Mouse (Mus musculus) MN1 (cell line): ENCODE data around the gene Nicn1.
"Not testable (repeated sequence)": the region's sequence is repeated elsewhere in the genome, so short reads cannot be mapped to it uniquely, and the experiment has no call there.

Source experiments
- DNase-seq: peaks from one replicate; pipeline ENCODE4 v3.0.0-alpha.2; 2016; ENCODE audit warnings: low spot score

Gene Nicn1

DNA sequence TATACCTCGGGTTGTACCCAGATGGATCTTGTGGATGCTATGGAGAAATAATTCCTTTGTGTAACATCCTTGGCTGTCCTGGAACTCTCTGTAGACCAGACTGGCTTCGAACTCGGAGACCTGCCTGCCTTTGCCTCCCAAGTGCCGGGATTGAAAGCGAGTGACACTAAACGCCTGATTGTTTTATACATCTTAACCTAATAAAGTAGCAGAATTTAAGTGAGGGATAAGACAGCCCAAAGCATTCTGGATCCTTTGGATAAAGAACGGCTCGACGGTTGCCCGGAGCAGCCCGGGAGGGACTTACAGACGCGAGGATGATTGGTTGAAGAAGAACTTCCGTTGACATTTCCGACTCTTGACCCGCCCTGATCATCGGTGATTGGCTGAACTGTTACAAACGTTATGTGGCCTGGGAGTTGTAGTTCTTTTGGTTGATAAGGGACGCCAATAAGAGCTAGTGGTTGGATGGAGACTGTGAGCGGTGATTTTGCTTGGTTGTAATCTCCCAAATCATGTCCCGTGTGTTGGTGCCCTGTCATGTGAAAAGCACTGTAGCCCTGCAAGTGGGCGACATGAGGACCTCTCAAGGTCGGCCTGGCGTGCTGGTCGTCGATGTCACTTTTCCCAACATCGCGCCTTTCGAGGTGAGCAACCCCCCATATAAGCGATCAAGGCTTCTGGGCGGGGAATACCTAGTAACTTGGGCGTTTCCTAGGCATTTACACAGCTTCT is at the start of gene Nicn1:
TSS of gene Nicn1 (plus strand) at position 414 of the 735 bp plus-strand sequence.
- peak; percentile 97 for DNase-seq

DNA sequence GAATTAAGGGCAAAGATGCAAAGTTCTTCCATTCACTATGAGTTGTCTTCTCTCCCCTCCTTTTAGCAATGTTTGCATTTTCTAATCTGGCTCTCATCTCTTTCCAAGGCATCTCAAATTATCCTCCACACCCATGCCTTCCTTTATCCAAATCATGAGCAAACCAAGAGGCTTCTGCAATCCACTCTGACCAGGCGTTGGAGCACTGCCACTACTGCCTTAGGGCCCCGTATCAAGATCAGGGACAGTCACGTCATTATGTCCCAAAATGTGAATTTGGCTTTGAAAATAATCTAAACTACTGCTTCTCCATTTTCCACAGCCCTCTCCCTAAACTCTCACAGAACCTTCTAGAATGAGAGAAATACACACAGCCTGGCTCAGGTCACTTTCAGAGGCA is 45.7 kb upstream of the Nicn1 start:
- no peak for DNase-seq

DNA sequence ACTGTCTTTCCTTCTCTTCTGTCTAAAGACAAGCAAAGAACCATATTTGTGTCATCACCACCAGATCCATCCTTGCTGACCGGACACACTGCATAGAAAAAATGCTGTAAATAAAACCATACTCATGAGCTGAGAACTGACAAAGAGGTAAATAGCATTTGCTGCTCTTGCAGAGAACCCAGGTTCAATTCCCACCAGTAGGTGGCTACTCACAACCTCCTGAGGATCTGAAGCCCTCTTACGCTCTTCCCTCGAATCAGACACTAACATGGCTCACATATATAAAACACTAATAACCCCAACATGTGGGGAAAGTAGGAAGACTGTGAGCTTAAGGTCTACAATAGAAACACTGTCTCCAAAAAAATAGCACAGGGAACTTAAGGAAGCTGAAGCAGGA is 45.2 kb upstream of the Nicn1 start:
- DNase-seq: peak; percentile 14

DNA sequence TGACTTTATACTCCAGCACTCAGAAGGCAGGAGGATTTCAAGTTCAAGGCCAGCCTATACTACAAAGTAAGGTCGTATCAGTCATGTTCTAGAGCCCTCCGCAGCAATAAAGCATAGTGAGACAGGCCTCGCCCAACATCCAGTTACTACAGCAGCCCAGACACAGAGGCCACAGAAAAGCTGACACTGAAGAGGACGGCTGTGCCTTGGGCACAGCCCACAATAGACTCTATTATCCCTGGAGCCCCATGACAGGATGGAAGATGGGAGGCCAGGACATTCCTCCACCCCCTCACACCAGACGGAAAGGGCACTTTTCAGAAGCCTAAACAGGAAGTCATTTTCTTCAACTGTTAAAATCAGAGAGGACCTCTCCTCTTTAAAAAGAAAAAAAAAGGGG is 41.3 kb upstream of the Nicn1 start:
- no peak for DNase-seq

DNA sequence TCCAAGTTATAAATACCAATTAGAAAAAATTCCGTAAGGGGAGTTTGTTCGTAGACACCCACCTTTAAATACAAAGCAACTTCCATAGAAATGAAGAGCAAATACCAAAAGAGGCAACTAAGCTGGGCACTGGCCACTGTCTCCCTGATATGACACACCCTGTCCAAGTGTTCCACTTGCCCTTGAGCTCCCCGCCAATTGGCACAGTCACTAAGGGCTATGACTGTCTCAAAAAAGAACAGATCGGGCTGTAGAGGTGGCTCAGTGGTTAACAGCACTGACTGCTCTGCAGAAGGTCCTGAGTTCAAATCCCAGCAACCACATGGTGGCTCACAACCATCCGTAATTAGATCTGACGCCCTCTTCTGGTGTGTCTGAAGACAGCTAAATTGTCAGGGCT is 38.4 kb upstream of the Nicn1 start:
- no peak for DNase-seq

DNA sequence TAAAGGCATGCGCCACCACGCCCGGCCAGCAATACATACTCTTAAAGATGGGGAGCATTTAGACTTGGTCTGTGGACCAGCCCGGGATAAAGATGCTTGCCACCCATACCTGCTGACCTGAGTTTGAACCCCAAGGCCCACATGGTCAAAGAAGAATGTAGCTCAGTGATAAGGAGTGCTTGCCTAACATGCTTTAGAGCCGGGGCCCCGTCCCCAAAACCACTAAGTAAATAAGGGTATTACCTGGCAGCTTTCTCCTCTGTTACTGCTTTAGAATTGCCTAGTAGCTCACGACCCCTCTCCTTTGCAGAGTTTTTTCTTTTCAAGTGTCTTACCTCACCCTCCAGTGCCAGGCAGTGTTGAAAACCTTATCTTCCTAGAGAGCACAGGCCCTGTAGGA is 37.5 kb upstream of the Nicn1 start:
- DNase-seq: no peak

DNA sequence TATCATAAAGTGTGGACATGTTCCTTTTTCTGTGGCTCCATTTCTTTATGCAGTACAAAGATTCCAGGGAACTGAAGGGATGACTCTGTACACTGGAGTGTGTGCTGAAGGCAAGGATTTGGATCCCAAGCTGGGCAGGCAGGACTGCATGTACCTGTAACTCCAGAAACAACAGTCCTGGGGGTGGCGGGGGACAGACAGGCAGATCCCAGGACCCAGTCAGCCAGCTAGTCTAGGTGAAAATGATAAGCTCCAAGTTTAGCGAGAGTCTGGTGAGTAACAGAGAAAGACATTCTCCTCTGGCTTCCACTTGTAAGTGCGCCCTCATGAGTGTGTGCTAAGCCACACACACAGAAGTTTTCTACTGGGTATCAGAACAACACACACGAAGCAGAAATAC is 29.7 kb upstream of the Nicn1 start:
- no peak for DNase-seq

DNA sequence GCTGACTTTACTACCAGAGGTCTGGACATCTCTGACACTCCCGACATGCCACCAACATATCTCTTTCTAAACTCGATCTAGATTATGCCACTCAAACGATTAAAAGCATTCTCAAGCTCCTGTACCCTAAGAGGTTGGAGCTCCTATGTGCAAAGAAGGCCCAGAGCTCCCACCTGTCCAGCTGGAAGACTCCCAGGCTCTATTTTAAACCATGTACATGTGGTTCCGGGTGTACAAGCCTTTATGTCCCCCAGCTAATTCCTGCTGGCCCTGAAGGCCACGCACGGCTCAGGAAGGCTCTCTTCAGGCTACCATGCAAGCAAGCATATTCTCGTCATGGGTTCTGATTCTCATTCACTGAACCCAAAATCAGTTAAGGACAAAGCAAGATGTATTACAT is 28.4 kb upstream of the Nicn1 start:
- DNase-seq: no peak

DNA sequence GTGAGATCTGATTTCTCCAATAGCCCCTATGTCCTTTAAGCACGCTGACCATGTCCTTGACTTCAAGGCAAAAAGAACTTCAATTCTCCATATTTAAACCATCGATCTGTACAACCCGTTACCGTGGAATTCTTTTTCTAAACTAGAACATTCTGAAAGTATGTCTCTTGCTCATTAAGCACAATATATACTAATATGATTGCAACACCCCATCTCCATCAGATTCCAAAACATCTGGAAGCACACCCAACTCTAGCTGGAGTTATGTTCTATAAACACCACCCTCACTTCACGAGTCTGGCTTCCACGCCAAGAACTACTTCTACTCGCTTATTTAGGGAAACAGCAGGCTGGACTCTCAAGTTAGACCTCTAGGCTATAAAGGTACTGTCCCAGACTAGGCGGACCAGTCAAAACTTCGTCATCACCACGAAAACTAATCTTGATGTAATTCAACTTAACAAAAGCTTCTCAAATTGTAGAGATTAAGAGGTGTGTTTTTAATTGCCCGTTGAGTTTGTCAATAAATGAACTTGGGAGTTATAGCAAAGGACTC is 27.7 kb upstream of the Nicn1 start:
- DNase-seq: peak; percentile 16

DNA sequence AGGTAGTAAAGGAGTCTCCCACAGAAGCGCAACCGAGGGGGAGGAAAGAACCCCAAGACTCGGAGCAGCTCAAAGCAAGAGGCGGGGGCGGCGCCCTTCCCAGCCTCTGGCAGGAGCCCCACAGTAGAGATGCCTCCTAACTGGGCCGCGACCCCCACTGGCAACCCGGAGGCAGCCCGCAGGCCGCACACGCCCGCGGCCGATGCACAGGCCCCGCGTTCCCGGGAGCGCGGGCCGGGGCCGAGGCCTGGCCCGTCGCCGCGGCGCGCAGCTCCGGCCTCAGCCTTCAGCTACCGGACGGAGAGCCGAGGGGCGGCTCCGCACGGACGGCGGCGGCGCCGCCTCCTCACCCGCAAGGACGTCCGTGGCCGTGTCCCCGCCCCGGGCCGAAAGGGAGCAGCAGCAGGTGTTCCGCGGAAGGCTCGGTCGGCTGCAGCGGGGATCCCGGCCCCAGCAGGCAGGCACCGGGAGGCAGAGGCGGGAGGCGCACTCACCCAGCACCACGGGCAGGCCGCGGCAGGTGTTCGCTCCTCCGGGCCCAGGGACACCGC is 27.0 kb upstream of the Nicn1 start:
- no peak for DNase-seq

DNA sequence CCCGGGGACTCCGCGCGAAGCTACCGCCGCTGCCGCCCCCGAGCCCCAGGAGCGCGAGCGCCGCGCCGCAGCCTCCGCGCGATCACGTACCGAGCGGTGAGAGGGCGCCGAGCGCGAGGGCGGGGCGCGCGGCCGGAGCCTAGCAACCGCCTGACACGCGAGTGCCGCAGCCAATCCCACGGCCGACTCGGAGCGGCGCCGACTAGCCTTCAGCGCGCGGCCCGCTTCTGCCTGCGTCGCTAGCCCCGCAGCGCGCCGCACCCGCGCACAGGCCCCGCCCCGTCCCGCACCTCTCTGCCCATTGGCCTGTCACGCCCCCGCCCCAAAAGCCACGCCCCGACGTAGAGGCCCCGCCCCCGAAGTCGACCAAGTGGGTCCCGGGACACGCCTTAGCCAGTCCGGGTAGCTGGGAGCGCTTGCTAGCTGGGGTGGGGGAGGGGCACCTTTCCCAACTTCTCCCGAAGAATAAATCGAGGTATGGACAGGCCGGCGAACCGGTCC is 26.5 kb upstream of the Nicn1 start, which contains the start of gene Dag1:
TSS of gene Dag1 (minus strand) at position 269 of the 501 bp plus-strand sequence.
- peak; percentile 97 for DNase-seq

DNA sequence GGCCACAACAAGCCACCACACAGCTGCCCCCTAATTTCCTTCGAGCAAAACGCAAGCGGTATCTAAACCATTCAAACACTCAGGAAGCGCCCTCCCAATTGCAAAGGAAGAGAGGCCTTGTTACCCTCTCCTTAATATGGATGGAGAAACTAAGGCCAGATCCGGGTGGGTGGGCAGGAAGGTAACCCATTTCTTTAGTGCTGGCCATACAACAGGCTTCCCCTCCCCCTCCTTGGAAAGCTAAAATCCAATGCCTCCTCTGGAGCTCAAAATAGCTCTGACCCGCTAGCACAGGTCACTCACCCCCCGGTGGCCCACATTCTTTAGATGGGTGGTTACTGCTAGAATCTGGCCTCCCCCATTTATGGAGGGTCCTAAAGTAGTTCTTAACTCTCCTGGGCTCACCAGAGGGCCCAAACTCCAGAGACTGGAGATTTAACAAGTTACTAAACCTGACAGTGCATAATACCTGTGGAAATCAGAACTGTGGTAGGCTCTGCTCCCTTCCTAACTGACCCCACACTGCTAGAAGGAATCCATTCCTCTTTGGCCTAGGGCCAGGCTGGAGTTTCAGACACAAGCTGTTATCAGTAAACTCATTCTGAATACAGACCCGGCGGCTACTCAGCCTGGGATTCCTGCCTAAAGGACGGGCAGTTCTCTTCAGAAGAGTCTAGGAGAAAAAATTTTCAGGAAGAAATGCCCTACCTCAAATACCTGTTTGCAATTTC is 25.9 kb upstream of the Nicn1 start:
- DNase-seq: peak; percentile 44

DNA sequence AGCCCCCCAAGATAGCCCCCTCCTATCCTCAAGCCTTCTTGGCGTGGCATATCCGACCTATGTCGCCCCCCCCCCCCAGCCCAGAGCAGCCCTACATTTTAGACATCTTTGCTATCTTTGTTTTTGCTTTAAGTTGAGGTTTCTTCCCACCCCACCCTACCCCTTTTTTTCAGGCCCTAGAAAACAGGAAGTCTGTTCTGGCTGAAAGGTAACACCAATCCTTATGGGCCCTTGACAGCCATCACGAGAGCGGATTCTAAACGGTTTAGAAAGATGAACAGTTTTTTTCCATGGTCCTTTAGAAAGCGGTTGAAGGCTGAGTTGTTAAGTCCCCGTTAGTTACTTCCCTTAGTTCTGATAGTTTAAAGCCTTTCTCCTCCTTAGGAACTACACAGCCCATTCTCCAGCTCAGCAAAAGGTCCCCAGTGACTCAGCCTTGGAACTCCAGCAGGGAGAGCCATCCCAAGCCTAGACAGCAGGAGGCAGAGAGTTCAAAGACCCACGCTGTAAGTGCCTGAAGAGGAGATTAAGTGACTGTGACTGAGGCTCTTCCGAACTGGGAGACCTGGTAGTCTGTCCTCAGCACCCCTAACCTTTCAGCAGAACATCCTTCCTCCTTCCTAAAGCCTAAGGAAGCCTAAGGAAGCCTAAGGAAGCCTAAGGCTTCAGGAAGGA is 23.8 kb upstream of the Nicn1 start:
- no peak for DNase-seq

DNA sequence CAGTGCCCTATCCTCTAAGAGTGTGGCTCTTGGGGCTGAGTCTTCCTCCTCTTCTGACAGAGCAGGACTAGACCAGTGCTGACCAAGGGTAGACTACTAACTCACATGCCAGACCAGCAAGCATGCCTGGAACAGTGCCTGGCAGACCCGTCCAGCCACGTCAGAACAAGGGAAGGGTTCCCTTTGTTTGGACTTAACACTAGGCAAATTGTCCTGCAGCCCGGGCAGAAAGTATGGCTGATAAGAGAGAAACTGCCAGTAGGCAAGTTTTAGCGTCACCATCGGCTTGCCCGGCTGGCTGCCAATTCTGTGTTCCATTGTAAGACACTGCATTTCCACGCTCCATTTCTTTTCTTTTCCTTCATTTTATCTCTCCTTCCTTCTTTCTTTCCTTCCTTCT is 22.5 kb upstream of the Nicn1 start:
- no peak for DNase-seq

DNA sequence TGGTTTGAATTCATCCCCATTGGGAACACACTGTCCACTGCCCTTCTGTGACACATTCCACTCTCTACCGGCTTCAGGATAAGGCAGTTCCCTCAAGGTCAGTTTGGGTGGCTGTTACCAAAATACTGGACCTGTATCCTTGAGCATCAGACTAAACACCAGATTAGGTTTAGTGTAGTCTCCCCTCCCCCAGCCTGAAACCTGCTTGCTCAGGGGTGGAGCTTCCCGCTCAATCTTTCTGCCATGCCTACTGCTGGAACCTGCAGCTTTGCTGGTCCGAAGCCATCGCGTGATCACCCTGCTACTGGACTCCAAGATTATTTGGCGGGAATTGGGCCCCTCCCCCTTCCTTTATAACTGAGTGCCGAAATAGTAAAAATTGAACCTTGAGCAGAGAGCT is 21.5 kb upstream of the Nicn1 start:
- not testable (repeated sequence) for DNase-seq

DNA sequence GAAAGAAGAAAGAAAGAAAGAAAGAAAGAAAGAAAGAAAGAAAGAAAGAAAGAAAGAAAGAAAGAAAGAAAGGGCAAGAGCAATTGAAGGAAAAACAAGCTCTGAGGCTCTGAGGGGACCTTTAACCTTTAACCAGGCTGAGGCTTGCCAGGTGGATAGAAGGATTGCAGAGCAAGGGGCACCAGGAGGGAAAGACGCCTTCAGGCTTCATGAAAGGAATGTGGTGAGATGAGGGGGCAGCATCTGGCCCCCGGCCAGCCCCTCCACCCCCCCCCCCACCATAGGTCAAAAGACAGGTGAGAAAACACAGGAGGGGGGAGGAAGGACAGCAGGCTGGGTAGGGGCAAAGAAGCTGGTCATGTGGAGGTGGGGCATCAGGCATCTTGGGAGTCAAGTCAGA is 18.3 kb upstream of the Nicn1 start:
- no peak for DNase-seq

DNA sequence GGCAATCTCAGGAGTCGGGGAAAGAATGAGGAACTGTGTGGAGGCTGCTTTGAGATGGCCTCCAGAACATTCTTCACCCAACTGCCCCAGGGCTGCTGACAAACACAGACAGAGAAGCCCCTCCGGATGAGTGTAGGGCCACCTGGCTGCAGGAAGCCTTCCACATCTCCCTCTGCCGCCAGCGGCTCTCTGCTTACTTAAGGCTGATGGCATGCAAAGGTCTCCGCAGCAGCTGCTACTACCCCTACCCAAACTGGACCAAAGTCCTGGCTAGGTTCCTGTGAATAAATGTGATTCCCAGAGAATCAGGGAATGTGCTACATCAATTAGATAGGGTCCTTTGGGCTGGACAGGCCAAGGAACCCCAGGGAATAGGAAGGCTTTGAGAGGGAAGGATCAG is 17.5 kb upstream of the Nicn1 start:
- DNase-seq: no peak

DNA sequence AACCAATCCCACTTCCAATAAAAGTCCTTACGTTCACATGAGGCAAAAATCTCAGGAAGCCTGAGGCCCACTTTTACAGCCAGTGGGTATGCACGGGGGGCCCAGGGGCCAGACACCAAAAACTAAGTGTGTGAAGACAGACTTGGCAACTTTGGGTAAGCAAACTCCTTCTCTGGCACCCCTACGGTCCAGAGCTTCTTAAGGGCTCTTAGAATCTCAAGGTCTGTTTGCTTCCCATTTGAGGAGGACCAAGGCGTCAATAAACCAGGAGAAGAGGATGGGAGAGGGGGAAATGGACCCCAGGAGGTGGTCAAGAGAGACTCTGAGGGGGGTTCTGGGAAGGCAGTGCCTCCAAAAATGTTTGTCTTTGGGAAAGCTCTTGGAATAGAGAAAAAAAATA is 16.7 kb upstream of the Nicn1 start:
- no peak for DNase-seq

DNA sequence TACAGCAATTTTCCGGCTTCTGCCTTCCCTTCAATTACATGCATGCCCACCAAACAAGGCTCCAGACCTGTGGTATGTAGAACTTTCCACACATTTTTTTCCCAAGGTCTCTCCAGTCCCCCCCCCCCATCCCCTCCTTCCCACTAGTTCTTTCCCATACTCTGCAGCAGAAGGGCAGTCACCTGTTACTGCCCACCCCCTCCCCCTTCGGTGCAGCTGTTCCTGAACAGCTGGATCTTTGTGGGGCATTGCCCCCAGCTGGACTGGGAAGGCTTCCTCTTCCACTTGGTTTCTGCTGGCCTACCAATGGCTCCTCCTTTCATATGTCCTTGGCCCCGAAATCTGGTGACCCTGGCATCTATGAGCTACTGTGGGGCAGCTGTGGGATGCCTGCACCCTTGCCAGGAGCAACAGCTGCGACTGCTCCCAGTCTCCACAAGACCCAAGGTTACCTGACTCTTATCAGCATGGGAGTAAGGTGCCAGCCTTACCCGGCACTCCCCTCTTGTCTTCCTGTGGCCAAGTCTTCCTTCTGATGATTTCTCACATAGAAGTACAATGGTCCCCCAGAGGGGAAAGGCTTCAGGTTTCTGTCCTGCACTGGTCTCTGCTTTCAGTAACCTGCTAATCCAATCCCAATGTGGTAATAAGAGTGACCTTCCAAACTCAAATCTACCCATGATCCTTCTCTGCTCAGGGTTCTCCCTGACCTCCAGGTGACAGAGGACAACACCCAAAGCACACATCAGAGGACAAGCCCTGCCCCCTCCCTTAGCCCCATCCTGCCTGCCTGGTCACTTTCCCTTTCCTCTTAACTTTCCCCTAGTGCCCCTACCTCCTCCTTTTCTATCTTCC is 15.5 kb upstream of the Nicn1 start:
- no peak for DNase-seq

DNA sequence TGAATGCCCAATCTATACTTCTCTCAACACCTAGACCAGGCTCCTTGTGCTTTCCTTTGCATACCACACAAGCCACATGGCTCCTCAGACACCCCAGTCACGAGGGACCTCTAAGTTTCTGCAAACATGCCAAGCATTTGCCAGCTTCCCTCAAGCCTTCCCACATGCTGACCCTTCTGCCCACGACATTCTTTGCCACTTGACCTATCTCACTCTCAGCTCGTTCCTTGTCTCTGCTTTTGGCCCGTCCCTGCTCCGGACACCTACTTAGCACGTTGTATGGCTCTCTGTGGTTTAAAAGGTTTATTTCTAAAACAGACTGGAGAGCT is 14.9 kb upstream of the Nicn1 start:
- DNase-seq: no peak

DNA sequence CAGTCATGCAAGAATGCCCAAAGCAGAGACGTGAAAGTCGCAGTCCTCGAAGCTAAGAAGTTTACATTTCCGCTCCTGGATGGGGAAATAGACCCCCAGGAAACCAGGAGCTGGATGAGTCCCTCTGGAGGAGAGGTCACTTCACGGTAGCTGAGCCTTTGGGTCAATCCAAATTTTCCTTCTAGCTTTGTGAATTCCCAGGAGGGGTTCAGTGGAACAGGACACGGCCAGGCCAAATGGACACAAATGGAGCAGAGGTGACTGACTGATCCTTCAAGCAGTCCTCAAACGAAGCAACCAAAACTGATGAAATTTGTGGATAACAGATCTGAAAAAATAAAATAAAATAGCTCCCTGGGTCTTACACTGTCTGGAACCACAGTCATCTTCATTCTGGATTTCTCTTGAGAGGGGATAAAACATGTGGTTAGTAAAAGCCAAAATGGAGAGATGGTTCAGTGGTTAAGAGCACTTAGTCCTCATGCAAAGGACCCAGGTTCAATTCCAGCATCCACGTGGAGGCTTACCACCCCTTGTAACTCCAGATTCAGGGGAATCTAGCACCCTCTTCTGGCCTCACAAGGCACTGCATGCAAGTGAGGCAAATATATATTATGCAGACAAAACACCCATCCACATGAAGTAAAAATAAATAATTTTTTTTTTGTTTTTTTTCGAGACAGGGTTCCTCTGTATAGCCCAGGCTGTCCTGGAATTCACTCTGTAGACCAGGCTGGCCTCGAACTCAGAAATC is 11.4 kb upstream of the Nicn1 start:
- no peak for DNase-seq
